Mouse (Mus musculus) left cerebral cortex, adult 8-10 months (tissue): ENCODE data around the gene Fhit. TPM values are rescaled to one million over a fixed set of nuclear protein-coding genes. Genes with fewer than 3 reads are reported as not detected.

Experiments used
- DNase-seq, 2 experiments: peaks; one replicate each; pipeline ENCODE4 v3.0.0; 2022; ENCODE audit warnings: low spot score in 2 of 2
- total RNA-seq, 4 experiments: library from RNA; stranded (reverse); gene quantifications; 2 replicates each; pipeline ENCODE4 v1.2.4; 2022

Gene Fhit
- total RNA-seq, 4 experiments from 2014 or later: 4.6 to 9.3 (median 6.3) TPM

DNA sequence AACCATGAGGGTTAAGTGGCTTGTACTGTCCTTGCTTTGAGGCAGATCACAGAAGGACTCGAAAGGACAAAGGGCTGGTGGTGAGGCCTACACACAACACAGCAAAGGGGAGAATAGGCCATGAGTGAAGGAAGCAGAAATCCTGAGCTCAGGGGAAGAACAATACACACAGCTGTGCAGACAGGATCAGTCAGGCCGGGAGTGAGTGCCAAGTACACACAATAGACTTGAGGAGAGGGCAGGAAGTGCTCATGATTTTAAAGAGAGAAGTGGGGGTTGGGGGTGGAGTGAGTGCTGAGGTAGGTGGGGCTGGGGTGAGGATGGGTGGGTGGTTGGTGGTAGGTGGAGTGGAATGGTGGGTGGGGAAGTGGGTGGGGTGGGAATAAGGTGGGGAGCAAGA lies 635.0 kb downstream of the Fhit start:
- no peak for DNase-seq

DNA sequence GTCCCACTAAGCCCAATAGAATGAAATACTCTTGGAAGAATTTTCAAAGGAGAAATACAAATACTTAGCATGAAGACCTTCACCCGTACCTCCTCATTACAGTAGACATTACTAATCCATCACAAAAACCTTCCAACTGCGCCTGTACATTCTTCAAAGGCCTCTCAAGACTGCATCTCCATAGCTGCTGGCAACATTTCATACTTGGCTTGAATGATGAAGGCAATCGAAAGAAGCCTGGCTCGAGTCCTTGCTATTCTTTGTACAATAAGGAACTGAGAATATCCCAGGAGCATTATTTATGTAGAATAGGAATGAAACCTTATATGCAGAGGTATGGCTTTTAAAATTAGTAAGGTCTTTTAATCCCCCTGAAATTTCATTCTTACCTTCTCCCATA lies 636.0 kb downstream of the Fhit start:
- DNase-seq: no peak

DNA sequence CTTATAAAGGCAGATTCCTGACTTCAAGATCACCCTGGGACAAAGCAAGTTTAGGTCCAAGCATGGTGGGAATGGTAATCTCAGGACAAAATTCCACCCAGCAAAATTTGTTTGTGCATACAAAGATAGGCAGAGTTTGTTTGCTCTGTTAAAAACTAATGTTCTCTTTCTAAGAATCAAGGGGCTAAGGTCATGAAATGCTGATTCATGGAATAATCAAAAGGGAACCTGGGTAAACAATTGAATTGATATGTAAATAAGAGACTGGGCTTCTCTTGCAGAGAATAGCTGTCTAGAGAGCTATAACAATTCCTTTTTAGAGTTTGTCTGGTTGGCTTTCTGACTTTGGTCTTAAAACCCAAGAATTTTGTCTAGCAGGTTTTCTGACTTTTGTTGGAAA lies 647.8 kb downstream of the Fhit start:
- no peak for DNase-seq

DNA sequence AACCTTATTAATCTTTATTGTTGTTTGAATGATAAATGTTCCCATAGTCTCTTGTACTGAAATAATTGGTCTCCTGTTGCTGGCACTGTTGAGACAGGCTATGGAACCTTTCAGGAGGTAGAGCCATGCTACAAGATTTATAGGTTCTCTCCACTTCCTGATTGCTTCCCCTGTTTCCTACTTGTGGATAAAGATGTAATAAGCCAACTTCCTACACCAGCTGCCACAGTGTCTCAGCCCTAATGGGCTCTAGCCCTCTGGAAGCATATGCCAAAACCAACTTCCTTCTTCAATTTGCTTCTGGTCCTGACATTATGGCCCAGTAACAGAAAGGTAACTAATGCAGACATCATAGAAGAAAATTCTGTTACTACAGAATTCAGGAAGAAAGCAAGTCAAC lies 652.6 kb downstream of the Fhit start:
- DNase-seq: no peak

DNA sequence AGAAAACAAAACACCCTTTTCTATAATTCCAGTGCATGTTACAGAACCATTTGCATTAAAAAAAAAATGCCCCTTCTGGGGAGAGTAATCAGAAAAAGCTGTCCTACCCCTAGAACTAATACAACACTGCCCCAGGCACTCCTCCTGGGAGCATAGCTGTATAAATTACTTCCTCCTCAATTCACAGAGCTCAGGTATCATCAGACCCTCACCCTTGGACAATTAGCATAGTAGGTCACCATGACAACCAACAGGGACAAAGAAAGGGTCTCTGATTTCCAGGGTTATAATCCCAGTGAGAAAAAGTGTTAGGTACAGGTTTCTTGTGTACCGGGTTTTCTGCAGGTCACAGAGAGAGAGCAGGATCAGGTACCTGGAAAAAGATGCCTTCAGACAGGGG lies 654.3 kb downstream of the Fhit start:
- no peak for DNase-seq

DNA sequence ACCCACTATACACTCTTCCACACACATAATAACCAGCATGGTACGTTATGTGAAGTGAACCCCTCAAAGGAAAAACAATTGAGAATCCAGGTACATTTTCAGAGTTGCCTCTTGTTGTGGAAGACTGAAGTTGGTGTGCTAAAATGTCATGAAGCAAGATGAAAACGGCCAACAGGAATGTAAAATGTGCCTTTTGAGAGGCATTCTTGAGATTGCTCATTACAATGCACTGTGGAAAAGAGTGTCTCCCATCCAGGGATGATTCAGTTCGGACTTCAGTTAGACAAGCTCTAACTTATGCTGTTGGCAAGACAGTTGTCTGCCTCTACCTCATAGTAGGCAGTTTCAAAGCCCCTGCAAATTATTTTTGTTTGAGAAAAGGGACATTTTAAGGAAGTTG lies 676.0 kb downstream of the Fhit start:
- no peak for DNase-seq

DNA sequence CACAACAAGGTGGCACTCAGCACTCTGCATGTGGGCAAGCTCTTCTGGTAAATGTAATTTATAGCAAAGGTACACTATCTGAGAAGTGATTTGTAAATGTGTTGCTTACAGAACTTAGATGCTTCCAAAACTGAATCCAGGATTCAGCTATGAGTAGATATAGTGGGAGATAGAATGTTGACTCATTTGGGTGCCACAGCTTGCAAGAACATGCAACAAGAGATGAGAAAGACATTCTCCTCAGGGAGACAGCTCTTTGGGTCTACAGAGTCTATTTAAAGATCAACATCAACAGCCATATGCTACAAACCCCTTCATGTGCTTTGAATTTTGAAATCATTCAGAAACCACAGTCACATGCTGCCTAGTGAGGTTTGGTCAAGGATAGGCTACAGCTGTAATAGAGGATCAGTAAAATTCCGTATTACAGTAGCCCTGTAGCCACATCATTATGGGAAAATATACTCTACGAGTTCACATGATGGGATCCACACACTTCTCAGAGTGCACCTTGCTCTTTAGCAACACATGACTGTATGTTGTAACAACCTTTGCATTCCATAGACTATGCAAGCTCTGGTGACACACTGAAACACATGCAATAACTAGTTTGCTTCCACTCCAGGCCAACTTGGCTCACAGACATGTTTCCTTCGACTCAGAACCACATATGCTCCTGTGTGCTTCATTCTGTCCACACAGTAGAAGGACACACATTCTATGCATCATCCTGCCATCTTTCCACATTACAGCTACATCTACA lies 678.8 kb downstream of the Fhit start:
- DNase-seq: no peak

DNA sequence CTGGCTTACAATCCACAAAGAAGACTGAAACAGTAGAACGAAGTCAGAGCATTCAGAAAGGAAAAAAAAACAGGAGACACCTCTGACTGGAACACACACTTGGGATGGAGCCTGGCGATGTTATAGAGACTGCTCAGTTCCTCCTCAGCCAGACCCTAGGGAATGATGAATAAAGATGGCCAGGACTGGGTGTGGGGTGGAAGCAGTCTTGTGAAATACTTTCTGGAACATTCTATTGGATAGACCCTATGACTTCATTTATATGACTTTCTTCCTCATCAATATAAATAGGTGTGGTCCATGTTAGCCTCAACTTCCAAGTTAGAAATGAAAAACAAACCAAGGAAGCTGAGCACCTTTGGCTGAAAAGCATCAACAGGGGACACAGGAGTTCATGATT lies 680.5 kb downstream of the Fhit start:
- no peak for DNase-seq

DNA sequence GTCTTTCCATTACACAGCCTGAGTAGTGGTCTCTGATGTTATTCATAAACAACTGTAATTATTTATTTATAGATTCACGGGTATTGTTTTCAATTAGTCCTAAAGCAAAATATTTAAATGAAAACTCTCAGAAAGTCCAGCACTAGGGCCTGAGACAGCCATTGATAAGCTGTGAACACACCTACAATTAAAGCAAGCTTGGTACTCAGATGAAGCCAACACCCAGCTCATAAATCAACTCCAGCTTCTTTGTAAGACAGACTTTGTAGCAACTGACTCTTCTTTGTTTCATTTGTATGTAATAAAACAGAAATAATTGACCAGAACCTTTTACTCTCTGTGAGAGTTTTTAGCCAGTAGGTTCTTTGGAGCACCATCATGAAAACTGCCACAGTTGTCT lies 681.2 kb downstream of the Fhit start:
- no peak for DNase-seq

DNA sequence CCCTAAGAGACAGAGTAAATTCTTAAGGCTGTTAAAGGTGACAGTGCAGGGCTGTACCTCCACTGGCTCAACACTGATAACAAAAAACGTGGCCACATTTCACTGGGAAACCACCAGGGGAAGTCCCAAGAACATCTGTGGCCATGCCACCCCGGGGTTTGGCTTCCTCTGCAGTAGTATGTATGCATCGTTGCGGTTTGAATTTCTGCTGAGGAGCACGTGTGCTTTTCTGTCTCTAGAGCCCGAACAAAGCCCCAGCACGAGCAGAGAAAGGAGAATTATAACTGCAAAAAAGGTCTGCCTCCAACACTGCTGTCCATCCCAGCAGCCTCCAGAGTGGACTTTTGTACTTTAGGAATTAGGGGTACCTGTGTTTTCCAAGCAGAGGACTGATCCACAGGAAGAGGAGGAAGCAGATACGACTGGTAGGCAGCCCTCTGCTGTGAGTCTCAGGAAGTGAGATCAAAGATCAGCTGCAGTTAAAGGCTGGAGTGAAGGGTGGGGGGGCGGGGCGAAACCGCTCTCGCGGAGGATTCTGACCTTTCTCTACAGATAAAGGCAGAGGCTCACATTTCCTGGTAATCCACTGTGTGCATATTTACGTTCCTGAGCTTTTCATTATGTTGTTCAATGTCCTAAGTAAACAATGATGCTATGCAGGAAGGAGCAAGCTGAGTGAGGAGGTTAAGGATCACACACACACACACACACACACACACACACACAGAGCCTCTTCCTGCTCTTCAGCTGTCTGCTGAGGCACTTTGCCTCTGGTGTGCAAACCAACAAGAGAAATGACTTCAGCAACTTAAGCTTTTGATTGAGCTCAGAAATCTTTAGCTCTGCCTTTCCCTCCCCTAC lies 708.6 kb downstream of the Fhit start:
- no peak for DNase-seq

DNA sequence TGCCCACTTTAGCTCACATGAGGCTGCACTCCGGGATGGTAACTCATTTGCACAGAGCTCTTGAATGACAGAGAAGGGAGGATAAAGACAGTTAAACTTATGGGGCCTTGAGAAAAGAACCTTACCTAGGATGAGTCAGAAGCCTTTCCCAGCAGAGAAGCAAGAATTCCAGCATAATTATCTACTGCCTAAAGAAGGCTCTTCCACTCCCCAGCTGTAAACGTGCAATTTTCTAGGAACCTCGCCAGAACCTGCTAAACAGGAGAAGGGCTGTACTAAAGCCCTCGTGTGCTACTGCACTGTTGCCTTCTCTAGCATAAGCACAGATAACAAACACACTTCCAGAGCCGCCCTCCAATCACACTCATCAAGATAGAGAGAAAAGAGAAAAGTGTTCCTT lies 709.6 kb downstream of the Fhit start:
- DNase-seq: no peak

DNA sequence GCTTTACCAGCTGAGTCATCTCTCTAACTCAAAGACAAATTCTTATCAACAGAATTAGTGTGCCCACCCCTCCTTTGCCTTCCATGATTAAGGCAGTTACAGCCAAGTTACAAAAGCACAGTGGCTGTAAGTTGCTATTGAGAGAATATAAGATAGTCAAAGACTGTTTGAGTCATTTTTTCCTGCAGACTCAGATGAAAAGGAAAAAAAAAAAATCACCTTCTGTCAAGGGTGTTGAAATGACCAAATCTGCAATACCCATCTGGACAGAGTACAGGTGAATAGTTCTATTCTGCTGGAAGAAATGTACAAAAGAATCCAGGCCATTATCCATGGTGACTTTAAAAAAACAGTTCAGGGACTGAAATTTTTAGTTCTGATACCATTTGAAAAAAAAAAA lies 716.5 kb downstream of the Fhit start:
- DNase-seq: no peak

DNA sequence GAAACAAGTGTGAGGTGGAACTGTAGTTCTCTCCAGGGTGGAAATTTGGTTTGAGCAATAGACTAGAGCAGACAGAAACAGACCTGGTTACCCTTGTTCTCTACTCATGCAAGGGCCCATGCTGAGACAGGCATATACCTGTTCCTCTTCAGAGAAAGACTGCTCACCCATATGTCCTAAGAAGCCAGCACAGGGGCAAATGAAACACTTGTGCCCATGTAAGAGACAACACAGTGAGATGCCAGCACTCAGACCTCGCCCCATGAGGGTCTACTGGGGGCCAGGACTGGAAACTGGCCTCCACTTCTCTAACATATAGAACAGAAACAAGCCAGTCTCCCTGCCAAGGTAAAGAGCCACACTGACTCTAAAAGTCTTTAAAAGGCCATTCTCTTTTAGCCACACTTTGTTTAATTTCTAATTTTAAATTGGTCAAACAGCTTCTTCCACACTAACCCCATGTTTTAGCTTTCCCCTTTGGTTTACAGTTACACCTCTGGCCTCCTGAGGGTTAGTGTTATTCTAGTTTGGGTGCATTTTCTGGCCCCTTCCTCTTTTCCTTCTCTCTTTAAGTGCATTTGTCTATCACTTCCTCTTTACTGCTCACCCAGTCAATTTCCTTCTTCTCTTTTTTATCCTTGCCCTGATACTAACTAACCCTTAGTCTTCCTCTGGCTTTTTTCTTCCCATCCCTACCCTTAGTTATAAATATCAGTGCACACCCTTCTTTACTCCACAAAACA lies 722.7 kb downstream of the Fhit start:
- no peak for DNase-seq

DNA sequence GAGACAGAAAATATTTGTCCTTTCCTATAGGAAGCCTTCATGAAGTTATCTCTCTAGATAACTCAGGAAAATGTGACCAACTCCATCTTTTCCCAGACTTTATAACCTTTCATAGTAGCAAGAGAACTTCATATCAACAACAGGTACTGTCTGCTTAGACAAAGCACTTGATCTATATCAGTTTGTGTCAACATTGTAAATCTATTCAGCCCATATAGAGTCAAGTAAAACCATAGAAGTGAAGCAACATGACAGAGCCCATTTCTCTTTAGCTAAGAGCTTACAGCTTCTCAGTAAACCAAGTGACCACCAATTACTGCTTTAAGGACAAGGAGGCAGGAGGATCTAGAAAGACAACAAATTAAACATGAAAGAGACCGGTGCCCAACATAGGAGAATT lies 725.6 kb downstream of the Fhit start:
- DNase-seq: no peak

DNA sequence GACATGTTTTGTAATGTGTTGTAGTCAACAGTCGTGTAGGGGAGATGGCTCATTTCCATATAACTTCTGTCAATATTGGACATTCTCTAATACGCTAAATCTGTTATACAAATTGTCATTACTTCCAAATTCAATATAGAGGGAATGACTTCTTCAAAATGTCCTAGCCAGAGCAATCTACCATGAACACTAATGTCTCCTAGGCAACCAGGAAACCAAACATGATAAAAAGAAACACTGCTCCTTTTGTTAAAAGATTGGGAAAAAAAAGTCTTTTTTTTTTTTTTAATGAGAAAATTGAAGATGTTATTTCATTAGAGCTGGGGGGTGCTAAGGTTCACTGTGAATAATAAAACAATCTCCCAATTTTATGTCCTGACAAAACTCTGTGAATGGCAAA lies 729.3 kb downstream of the Fhit start:
- no peak for DNase-seq

DNA sequence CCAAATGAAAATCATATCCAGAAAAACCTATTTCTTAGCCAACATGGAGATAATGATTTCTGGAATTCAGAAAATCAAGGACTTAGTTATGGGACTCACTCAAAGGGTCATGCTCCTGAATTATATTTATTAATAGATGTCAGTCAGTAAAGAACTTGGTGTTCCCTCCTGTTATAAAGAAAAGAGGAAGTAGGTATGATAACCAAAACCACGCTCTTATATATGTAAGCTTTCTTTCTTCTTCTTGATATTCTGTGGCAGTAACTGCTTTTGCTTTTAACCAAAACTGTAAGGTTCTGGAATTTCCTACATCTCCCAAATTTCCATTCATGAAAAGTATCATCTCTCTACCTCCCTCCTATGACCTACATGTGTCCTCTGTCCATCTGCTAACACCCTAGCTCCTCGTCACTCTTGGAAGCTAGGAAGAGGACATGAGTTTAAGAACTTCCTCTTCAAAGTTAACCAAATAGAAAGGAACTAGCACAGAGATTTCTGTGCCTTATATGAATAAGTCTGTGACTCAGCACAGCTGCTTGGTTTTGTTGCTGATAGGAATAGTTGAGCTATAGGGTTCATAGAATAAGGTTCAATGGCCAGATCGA lies 731.3 kb downstream of the Fhit start:
- no peak for DNase-seq

DNA sequence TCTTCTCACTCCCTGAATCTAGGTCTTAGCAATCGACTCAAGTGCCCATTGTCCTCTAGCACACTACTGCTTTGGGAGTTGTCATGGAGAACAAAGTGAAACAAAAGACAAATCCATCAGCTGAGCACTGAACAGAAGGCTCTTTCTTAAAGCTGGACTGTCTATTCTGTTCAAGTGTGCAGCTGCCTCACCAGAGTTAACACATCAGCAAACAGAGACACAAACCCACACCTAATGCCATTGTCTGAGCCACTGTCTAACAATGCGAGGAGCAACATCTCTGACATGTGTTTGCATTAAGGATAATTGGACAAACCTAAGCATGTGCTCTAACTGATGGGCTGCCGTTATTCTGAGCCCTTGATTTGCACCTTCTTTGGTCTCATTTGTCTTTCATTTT lies 738.3 kb downstream of the Fhit start:
- DNase-seq: no peak

DNA sequence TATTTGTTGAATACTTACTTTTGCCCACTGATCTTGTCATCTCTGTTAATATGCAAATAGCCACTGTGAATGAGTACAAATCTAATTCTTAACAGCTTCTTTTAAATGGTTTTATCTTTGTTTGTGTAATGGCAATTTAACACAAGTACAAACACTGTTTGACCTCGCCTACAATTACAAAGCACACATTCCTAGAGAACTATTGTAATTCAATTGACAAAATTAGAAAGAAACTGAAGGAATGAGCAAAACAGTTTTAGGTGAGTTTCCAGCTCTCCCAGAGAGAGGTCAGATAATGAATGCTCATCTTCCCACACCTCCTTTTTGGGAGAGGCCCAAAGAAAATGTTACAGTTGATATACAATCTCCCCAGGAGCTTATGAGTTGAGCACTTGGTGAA lies 739.6 kb downstream of the Fhit start:
- DNase-seq: no peak

DNA sequence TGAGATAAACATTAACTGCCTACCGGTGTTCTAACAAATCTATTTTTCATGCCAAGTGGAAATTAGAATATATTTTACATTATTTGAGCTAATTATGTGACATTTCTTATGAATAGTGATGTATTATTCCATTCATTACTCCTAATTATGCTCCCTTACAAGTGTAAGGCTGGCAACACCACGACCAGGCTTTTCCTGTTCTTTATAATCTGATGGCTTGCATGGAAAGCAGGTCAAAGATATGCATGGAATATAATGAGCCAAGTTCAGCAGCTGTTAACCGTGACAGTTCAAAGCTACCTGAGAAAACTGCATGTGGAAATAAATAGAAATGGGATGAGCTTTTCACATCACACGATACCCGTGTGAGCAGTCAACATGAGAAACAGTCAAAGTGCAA lies 746.8 kb downstream of the Fhit start:
- DNase-seq: no peak

DNA sequence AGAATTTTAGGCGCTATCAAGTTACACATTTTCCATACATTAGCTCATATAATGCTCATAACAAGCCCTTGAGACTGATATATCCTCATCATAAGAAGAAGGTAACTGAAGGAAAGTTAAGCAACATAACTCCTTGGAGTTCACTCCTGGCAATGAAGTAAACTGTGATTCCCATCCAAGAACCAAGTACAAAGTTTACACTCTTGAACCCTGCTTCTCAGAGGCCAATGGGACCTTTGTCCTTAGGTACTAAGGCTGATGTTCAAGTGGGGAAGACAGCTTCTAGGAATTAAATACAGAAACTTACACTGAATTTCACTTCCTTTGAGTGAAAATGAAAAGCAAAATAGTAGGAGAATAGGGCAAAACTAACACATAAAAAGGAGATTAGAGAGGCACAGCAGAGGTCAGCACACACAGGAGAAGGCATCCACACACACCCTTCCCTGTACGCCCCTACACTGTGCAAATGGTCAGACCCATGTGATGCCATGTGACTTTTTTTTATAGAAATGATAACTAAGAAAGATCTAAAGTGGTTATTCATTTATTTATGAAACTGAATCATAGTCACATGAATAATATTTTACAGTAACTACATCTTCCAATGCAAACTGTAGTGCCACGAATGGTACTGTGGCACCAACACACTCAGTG lies 752.4 kb downstream of the Fhit start:
- no peak for DNase-seq

DNA sequence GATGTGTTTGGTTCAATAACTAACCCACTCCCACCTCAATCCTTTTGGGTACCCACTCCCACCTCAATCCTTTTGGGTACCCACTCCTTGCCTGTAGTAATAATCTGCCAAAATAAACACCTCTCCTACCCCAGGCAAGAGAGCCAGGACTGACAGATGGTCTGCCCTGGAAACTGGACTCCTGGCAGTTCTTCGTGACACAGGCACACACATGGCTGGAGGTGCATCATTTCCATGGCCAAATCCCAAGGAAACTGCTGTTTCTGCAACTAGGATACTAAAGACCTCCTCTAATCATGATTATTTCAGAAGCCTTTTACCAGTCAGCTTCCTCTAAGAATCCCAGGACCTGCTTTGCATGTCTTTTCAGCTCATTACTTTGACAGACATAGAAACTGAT lies 756.5 kb downstream of the Fhit start:
- no peak for DNase-seq
